Mouse (Mus musculus) hindbrain, embryonic 13.5 days (tissue): ENCODE results near the gene Esm1. TPM values are rescaled to one million over a fixed set of nuclear protein-coding genes. Genes with fewer than 3 reads are reported as not detected.
"Not testable (repeated sequence)": the region's sequence is repeated elsewhere in the genome, so short reads cannot be mapped to it uniquely, and the experiment has no call there.

Experiments
- ATAC-seq: fragments of 200-750 bp; cut with Nextera tagmentation; 2 replicates; pipeline ENCODE4 v1.8.0; 2017; ENCODE audit warnings: moderate TSS enrichment; ENCODE audit not compliant: low FRiP score
- H3K27ac ChIP-seq: fragments of 300-500 bp; sonication (generic); 2 replicates; pipeline ENCODE4 v1.5.1; 2015; ENCODE audit warnings: inconsistent platforms, mild to moderate bottlenecking, moderate library complexity
- H3K27me3 ChIP-seq: fragments of 300-500 bp; sonication (generic); 2 replicates; pipeline ENCODE4 v1.6.1; 2015; ENCODE audit warnings: mild to moderate bottlenecking, inconsistent platforms
- H3K36me3 ChIP-seq: fragments of 300-500 bp; sonication (generic); 2 replicates; pipeline ENCODE4 v1.6.1; 2015; ENCODE audit warnings: mild to moderate bottlenecking, inconsistent platforms
- H3K4me1 ChIP-seq: fragments of 300-500 bp; sonication (generic); replicated peaks from 2 replicates; pipeline ENCODE4 v1.6.1; 2015; ENCODE audit warnings: inconsistent platforms
- H3K4me2 ChIP-seq: fragments of 300-500 bp; sonication (generic); 2 replicates; pipeline ENCODE4 v1.6.1; 2015; ENCODE audit warnings: inconsistent platforms, mild to moderate bottlenecking, moderate library complexity
- H3K4me3 ChIP-seq: fragments of 300-500 bp; sonication (generic); 2 replicates; pipeline ENCODE4 v1.5.1; 2015; ENCODE audit warnings: mild to moderate bottlenecking, inconsistent platforms
- H3K9ac ChIP-seq: fragments of 300-500 bp; sonication (generic); 2 replicates; pipeline ENCODE4 v1.6.1; 2015; ENCODE audit warnings: mild to moderate bottlenecking, inconsistent platforms
- H3K9me3 ChIP-seq: fragments of 300-500 bp; sonication (generic); 2 replicates; pipeline ENCODE4 v1.6.1; 2016; ENCODE audit warnings: inconsistent platforms
- WGBS: fragments of 180-500 bp; shearing (Covaris S2); methylation state at CpG from one replicate; pipeline ENCODE4 v1.1.7; 2015; 5-methylcytosine and 5-hydroxymethylcytosine counted together
- polyA plus RNA-seq: library from polyadenylated mRNA; unstranded; fragments of >200 nt; fragmentation: Nextera tagmentation; extraction: Ambion mirVana; gene quantifications from 2 replicates; pipeline ENCODE4 v1.2.1, GENCODE M21; 2015

Esm1 gene
- polyA plus RNA-seq, 1 experiment from 2014 or later, result 1.5 TPM

- not testable (repeated sequence) for H3K27me3 ChIP-seq, H3K36me3 ChIP-seq, H3K9ac ChIP-seq, ATAC-seq, H3K4me1 ChIP-seq, H3K4me2 ChIP-seq, H3K4me3 ChIP-seq, H3K27ac ChIP-seq, H3K9me3 ChIP-seq
- WGBS, result 90% methylated on average over 7 of the region's 7 CpGs
Measured at GRCm38 (mm10) chr13:113252580-113252979, 43.1 kb downstream of the Esm1 start.

DNA sequence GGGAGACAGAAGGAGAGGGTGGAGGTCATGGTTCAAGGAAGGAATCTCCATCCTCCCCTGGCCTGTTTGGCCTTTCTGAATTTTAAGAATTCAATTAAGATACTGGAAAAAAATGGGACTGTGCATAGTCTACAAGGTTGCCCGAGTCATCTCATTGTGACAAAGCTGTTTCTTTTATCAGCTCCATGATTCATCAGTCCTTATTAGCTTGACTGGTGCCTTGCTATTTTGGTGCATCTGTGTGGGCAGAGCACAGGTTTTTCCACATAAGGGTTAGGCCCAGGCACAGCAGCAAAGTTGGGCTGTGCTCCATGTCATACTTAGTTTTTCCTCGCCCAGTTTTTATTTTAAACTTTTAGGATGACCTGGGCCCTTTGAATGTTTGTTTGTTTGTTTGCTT lies 47.3 kb downstream of the Esm1 start:
- H3K9me3 ChIP-seq, result no peaks in the 10 kb centered on the region
- H3K4me3 ChIP-seq, result no peak overlapping the region
- WGBS, result 87% methylated on average over 2 of the region's 2 CpGs
- H3K9ac ChIP-seq, result no peak overlapping the region
- ATAC-seq, result no peak
- no peaks in the 10 kb centered on the region for H3K27me3 ChIP-seq
- H3K36me3 ChIP-seq, result no peaks in the 10 kb centered on the region
- no peak overlapping the region for H3K27ac ChIP-seq
- no peak overlapping the region for H3K4me2 ChIP-seq
- H3K4me1 ChIP-seq, result no peaks in the 10 kb centered on the region

DNA sequence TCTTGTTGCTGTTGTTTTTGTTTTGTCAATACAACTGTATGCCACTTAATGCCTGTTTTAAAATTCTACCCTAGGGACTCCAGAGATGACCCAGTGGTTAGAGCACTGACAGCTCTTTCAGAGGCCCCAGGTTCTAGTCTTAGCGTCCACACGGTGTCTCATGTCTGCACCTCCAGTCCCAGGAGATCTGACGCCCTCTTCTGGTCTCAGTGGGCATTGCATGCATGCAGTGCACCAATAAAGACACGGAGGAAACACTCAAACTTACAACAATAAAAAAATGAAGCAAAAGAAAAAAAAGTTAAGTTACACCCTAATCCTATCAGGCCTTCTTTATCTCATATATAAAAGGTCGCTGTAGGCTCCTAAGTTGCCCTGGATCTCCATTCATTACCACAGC lies 47.7 kb downstream of the Esm1 start:
- no peaks in the 10 kb centered on the region for H3K36me3 ChIP-seq
- ATAC-seq, result no peak
- H3K9ac ChIP-seq, result no peak overlapping the region
- no peaks in the 10 kb centered on the region for H3K4me1 ChIP-seq
- H3K27ac ChIP-seq, result no peak overlapping the region
- 48% methylated on average over 5 of the region's 5 CpGs for WGBS
- H3K4me3 ChIP-seq, result no peak overlapping the region
- H3K27me3 ChIP-seq, result no peaks in the 10 kb centered on the region
- H3K9me3 ChIP-seq, result no peaks in the 10 kb centered on the region
- no peak overlapping the region for H3K4me2 ChIP-seq

DNA sequence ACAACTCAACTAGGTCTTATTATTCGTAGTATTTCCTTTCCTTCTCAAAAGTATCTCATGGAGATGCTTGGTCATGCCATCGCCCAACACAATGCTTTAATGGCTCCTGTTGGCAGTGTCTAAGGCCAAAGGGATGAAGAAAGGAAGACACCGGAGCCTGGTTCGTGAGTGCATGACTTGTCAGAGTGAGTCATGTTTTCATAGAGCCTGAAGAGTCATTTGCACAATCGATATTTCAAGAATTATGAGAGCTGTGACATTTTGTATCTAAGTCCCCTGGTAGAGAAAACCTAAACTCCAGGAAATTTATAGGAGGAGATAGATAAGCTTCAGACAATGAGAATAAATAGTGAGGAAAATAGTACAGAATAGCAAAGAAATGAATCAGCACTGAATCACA lies 49.8 kb downstream of the Esm1 start:
- H3K9ac ChIP-seq, result no peak overlapping the region
- no peaks in the 10 kb centered on the region for H3K4me1 ChIP-seq
- H3K27me3 ChIP-seq, result no peaks in the 10 kb centered on the region
- H3K4me3 ChIP-seq, result no peak overlapping the region
- 94% methylated on average over 5 of the region's 5 CpGs for WGBS
- H3K9me3 ChIP-seq, result no peaks in the 10 kb centered on the region
- no peak overlapping the region for H3K27ac ChIP-seq
- H3K36me3 ChIP-seq, result no peaks in the 10 kb centered on the region
- ATAC-seq, result no peak
- H3K4me2 ChIP-seq, result no peak overlapping the region

GRCm38 (mm10) chr13:113262822-113263221 lies 53.4 kb downstream of the Esm1 start:
- Histone ChIP-seq H3K4me2 (no peak overlapping the region), H3K27ac (no peak overlapping the region), H3K36me3 (no peaks in the 10 kb centered on the region), H3K9ac (no peak overlapping the region), H3K4me3 (no peak overlapping the region), H3K27me3 (no peaks in the 10 kb centered on the region), H3K9me3 (no peaks in the 10 kb centered on the region), H3K4me1 (no peaks in the 10 kb centered on the region)
- ATAC-seq, result no peak
- WGBS, result 72% methylated on average over 12 of the region's 12 CpGs

DNA sequence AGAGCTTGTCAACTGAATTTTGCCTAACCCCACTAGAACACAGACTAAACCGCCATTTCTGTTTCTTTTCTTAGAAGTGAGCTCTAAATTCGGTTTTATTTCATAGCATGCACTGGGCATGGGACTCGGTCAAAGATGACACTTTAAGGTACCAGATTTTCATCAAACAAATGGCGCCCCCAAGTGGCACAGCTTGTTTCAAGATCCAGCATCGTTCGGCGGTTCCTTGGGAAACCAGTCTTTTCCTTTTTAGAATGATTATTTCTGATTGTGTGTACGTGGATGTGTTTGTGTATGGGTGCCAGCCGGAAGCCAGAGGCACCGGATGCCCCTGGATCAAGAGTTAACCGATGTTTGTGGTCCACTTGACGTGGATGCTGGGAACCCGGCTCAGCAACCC lies 55.8 kb downstream of the Esm1 start:
- WGBS, result 34% methylated on average over 13 of the region's 13 CpGs
- Histone ChIP-seq H3K9me3 (no peaks in the 10 kb centered on the region), H3K27me3 (no peaks in the 10 kb centered on the region), H3K4me1 (no peaks in the 10 kb centered on the region), H3K4me3 (no peak overlapping the region), H3K9ac (no peak overlapping the region), H3K36me3 (no peaks in the 10 kb centered on the region), H3K4me2 (no peak overlapping the region), H3K27ac (no peak overlapping the region)
- ATAC-seq, result no peak

DNA sequence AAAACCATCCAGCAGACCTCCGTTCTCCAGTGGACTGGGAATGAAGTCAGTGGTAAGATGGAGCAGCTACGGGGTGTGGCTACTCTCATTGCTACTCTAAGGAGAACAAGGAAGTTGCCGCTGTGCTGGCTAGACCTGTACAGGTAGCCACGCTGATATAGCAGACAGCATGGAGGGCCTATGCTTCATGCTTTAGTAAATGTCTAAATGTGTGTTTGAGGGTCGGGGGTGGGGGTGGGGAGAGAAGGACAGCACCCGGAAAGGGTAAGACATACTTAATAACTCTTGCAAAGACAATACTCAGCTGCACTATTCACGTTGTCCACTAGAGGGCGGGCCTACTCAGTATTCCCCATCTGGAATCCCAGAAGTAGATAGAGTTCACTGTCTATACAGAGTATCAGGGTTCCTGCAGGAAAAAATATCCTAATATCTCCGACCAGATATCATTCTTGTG lies 57.1 kb downstream of the Esm1 start:
- H3K27ac ChIP-seq, result no peak overlapping the region
- H3K4me2 ChIP-seq, result peak overlapping the region; percentile 21; the same call in 1 of the 2 replicates
- ATAC-seq, result peak; percentile 57
- no peaks in the 10 kb centered on the region for H3K27me3 ChIP-seq
- H3K36me3 ChIP-seq, result no peaks in the 10 kb centered on the region
- WGBS, result 34% methylated on average over 9 of the region's 9 CpGs
- no peak overlapping the region for H3K4me3 ChIP-seq
- no peaks in the 10 kb centered on the region for H3K9me3 ChIP-seq
- H3K9ac ChIP-seq, result no peak overlapping the region
- H3K4me1 ChIP-seq, result no peaks in the 10 kb centered on the region

DNA sequence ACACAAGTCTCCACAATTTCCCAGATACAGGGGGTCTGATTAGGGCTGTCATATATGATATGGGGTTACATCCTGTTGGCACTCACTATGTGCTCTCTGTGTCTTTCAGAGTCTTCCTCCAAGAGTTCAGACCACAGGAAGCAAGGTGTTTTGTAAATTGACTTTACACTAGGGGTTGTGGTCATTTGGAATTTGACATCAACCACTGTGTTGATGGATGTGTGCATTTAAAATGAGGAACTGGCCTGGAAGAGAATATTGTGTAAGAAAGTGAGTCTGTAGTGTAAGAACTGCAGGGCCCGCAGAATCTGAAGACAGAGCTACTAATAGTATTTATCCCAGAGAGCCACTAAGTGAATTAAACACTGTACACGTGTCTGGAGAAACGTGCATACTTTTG lies 57.7 kb downstream of the Esm1 start:
- no peaks in the 10 kb centered on the region for H3K27me3 ChIP-seq
- no peak for ATAC-seq
- no peaks in the 10 kb centered on the region for H3K36me3 ChIP-seq
- H3K4me1 ChIP-seq, result no peaks in the 10 kb centered on the region
- WGBS, result 87% methylated on average over 3 of the region's 3 CpGs
- no peak overlapping the region for H3K4me3 ChIP-seq
- H3K9me3 ChIP-seq, result no peaks in the 10 kb centered on the region
- no peak overlapping the region for H3K27ac ChIP-seq
- H3K9ac ChIP-seq, result no peak overlapping the region
- no peak overlapping the region for H3K4me2 ChIP-seq

Other genes with a start within 250 kb of the Esm1 start
- 0.91 and 3.0 TPM in 2 replicates for gene Ccno, start 221.9 kb upstream of the Esm1 start, polyA plus RNA-seq
- 0.60 and 1.6 TPM in 2 replicates for gene Mcidas, start 215.8 kb upstream of the Esm1 start, polyA plus RNA-seq
- gene Cdc20b, start 174.5 kb upstream of the Esm1 start, polyA plus RNA-seq, result 0.35 and 0.86 TPM in 2 replicates
- gene Gpx8, start 163.2 kb upstream of the Esm1 start, polyA plus RNA-seq, result 78.5 and 78.6 TPM in 2 replicates
- gene Gzma, start 108.7 kb upstream of the Esm1 start, polyA plus RNA-seq, result not detected in 2 replicates
- not detected in 2 replicates for gene Gzmk, start 16.2 kb downstream of the Esm1 start, polyA plus RNA-seq
- gene BC067074, start 83.5 kb downstream of the Esm1 start, polyA plus RNA-seq, result 0.92 and 0.96 TPM in 2 replicates